Mouse (Mus musculus) heart, embryonic 11.5 days (tissue): Measurements from ENCODE around the gene Id1. TPM values are rescaled to one million over a fixed set of nuclear protein-coding genes. Genes with fewer than 3 reads are reported as not detected.
A peak's percentile ranks its signal among the peaks of the same experiment; 100 is the strongest.

Source experiments
- ATAC-seq: fragments of 200-750 bp; cut with Nextera tagmentation; replicated peaks from 2 replicates; pipeline ENCODE4 v1.8.0; 2017; ENCODE audit warnings: moderate library complexity; ENCODE audit not compliant: insufficient number of reproducible peaks, low FRiP score, low TSS enrichment
- H3K27ac ChIP-seq: fragments of 300-500 bp; sonication (generic); 2 replicates; pipeline ENCODE4 v1.5.1; 2014; ENCODE audit warnings: mild to moderate bottlenecking, low read depth, low read length
- H3K27me3 ChIP-seq: fragments of 300-500 bp; sonication (generic); 2 replicates; pipeline ENCODE4 v1.6.1; 2014; ENCODE audit warnings: mild to moderate bottlenecking, low read length, mixed read lengths; ENCODE audit not compliant: control insufficient read depth, insufficient read depth
- H3K36me3 ChIP-seq: fragments of 300-500 bp; sonication (generic); 2 replicates; pipeline ENCODE4 v1.6.1; 2014; ENCODE audit warnings: mild to moderate bottlenecking, low read length, moderate library complexity, mixed read lengths; ENCODE audit not compliant: control insufficient read depth, insufficient read depth
- H3K4me1 ChIP-seq: fragments of 300-500 bp; sonication (generic); 2 replicates; pipeline ENCODE4 v1.6.1; 2014; ENCODE audit warnings: low read length; ENCODE audit not compliant: control insufficient read depth, insufficient read depth
- H3K4me2 ChIP-seq: fragments of 300-500 bp; sonication (generic); 2 replicates; pipeline ENCODE4 v1.6.1; 2014; ENCODE audit warnings: mild to moderate bottlenecking, moderate library complexity
- H3K4me3 ChIP-seq: fragments of 300-500 bp; sonication (generic); 2 replicates; pipeline ENCODE4 v1.5.1; 2014; ENCODE audit warnings: low read depth, low read length
- H3K9ac ChIP-seq: fragments of 300-500 bp; sonication (generic); 2 replicates; pipeline ENCODE4 v1.6.1; 2014; ENCODE audit warnings: mild to moderate bottlenecking, low read depth, low read length, moderate library complexity
- H3K9me3 ChIP-seq: fragments of 300-500 bp; sonication (generic); replicated peaks from 2 replicates; pipeline ENCODE4 v1.6.1; 2016; ENCODE audit warnings: low read length; ENCODE audit not compliant: control insufficient read depth
- WGBS: fragments of 180-500 bp; shearing (Covaris S2); extraction: QIAGEN DNeasy Blood & Tissue Kit; methylation state at CpG from one replicate; pipeline ENCODE4 v1.1.7; 2014; ENCODE audit not compliant: insufficient replicate concordance; 5-methylcytosine and 5-hydroxymethylcytosine counted together
- polyA plus RNA-seq: library from polyadenylated mRNA; unstranded; fragments of >200 nt; fragmentation: Nextera tagmentation; extraction: Ambion mirVana; gene quantifications from 2 replicates; pipeline ENCODE4 v1.2.1, GENCODE M21; 2014

Gene Id1
- polyA plus RNA-seq, 1 experiment from 2014 or later: 95.3 TPM

DNA sequence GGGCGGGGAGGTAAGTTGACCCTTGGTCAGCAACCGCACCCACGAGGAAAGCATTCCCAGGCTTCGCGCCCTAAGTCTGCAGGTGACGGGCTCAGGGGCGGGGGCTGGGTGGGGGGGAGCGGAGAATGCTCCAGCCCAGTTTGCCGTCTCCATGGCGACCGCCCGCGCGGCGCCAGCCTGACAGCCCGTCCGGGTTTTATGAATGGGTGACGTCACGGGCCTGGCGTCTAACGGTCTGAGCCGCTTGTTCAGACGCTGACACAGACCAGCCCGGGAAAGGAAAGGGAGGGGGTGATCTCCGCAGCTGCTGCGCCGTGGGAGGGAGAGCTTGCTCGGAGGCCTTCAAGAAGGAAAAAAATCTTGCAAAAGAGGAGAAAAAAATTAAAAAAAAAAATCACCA, 1.1 kb upstream of the Id1 start:
- H3K4me3 ChIP-seq: peak overlapping the region; percentile 89
- peak; percentile 78 for ATAC-seq
- no peaks in the 10 kb centered on the region for H3K27me3 ChIP-seq
- H3K9me3 ChIP-seq: no peaks in the 10 kb centered on the region
- no peaks in the 10 kb centered on the region for H3K36me3 ChIP-seq
- peaks cover 36% of the 10 kb centered on the region for H3K4me1 ChIP-seq
- peak overlapping the region; percentile 96 for H3K27ac ChIP-seq
- peak overlapping the region; percentile 92 for H3K9ac ChIP-seq
- H3K4me2 ChIP-seq: peak overlapping the region; percentile 80
- 0% methylated on average over 28 of the region's 28 CpGs for WGBS

DNA sequence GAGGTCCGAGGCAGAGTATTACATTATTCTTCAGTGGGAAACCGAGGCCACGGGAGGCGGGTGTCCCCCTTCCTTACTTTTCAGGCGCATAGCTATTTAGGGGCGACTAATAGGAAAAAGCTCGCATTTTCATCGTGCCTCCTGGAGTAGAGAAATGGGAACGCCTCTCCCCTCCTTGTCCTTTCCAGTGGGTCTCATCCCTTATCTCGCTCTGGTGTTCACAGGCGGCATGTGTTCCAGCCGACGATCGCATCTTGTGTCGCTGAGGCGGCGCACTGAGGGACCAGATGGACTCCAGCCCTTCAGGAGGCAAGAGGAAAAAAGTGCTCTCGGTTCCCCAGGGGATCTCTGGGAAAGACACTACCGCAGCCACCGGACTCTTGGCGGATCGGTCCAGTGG, 697 bp downstream of the Id1 start:
- whole genome bisulfite sequencing: under 1% methylated on average over 22 of the region's 22 CpGs
- Histone ChIP-seq H3K4me2 (peak overlapping the region; percentile 80), H3K36me3 (no peaks in the 10 kb centered on the region), H3K27me3 (no peaks in the 10 kb centered on the region), H3K27ac (peak overlapping the region; percentile 96), H3K9me3 (no peaks in the 10 kb centered on the region), H3K4me3 (peak overlapping the region; percentile 89), H3K4me1 (peaks cover 42% of the 10 kb centered on the region), H3K9ac (peak overlapping the region; percentile 92)
- ATAC-seq: no peak

DNA sequence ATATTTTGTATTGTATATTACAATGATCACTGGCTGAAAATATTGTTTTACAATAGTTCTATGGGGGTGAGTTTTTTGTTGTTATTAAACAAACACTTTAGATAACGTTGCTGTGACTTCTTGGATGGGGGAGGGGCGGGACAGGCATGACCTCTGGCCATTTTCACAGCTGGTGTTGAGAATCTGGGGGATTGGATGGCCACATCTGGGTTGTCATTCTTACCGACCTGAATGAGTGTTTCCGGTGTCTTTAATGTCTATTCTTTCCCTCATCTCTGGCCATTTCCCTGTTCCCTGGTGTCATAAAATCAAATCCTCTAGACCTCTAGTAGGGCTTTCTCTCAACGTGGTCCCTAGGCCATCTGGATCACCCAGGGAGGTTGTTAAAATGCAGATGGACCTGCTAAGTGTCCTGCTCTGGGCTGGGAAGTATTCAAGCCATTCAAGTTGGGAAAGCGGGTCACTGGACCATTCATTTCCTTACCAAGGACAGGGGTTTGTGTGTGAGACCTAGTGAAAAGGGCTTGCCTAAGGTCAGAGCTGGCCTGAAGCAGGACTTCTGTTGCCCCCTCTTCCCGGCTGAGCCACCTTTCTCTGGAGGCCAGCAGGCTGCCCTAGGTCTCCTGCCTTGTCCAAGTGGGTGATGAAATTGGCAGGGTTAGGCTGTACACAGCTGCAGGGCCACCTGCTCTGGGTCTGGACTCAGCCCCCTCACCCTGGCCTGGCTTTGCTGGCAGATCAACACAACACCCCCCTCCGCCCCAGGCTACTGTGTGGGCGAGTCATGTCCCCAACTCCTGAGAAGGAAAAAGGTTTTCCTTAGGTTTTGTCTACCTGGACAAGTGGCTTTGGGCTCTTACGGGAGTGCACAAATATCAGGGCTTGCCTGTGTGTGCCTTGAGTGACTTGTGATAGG, 1.5 kb downstream of the Id1 start:
- Histone ChIP-seq H3K4me3 (peak overlapping the region; percentile 89), H3K4me1 (peaks cover 48% of the 10 kb centered on the region), H3K9ac (peak overlapping the region; percentile 92), H3K4me2 (peak overlapping the region; percentile 80), H3K36me3 (no peaks in the 10 kb centered on the region), H3K9me3 (no peaks in the 10 kb centered on the region), H3K27me3 (no peaks in the 10 kb centered on the region), H3K27ac (peak overlapping the region; percentile 96)
- WGBS: 12% methylated on average over 10 of the region's 10 CpGs
- ATAC-seq: no peak

DNA sequence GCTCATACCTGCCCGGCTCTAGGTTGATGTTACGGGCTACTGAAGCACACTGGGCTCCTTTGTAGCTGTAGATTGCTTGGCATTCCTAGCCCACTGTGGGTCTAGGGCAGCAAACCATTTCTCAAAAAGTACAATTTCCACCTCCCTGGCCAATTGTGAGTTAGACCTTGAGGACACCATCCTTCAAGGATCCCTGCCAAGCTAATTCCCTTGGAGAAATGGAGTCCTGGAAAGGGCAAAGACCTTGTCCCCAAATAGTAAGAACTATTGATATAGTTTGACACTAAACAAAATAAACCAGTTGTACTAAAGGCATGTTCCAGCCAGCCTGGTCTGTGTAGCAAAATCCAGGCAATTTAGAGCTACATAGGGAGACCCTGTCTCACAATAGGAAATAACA, 2.3 kb downstream of the Id1 start:
- 48% methylated on average over 2 of the region's 2 CpGs for WGBS
- ATAC-seq: no peak
- Histone ChIP-seq H3K4me1 (peaks cover 48% of the 10 kb centered on the region), H3K27ac (peak overlapping the region; percentile 96), H3K4me3 (peak overlapping the region; percentile 89), H3K27me3 (no peaks in the 10 kb centered on the region), H3K9ac (peak overlapping the region; percentile 92), H3K4me2 (peak overlapping the region; percentile 80), H3K9me3 (no peaks in the 10 kb centered on the region), H3K36me3 (no peaks in the 10 kb centered on the region)

DNA sequence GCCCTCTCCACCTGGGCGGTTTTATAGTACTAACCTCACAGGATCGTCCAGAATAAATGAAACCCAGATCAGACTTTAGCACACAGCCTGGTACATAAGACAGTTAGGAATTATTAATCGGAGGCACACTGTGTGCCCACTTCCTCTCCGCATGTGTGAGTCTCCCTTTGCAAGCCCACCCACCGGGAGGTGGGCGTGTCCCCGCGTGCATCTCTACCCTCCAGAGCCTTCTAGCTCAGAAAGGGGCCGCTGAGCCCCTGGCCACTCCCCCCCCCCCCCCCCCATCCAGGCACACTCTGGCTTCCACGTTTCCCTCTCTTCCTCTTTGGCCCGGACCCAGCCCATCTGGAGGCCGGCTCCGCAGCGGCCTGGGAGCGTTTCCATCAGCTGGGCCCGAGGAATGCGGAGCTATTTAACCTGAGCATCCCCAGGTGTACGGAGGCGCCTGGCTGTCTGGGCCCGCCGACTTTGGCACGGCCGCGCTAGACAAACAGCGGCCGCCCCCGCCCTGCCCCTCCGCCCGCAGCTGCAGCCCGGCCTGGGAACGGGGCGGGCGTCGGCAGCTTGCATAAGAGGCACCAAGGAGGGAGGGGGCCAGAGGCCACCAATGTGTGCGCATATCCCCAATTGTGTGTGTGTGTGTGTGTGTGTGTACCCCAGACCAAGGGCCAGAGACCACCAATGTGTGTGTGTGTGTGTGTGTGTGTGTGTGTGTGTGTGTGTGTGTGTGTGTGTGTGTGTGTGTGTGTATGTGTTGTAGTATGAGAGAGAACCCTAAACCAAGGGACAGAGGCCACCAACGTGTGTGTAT, 3.2 kb downstream of the Id1 start:
- H3K4me2 ChIP-seq: peak overlapping the region; percentile 80
- peak overlapping the region; percentile 96 for H3K27ac ChIP-seq
- peak overlapping the region; percentile 92 for H3K9ac ChIP-seq
- no peaks in the 10 kb centered on the region for H3K9me3 ChIP-seq
- ATAC-seq: peak; percentile 19; the same call in 1 of the 2 replicates
- H3K4me3 ChIP-seq: peak overlapping the region; percentile 89
- WGBS: under 1% methylated on average over 30 of the region's 36 CpGs
- H3K4me1 ChIP-seq: peaks cover 46% of the 10 kb centered on the region
- H3K27me3 ChIP-seq: no peaks in the 10 kb centered on the region
- no peaks in the 10 kb centered on the region for H3K36me3 ChIP-seq

DNA sequence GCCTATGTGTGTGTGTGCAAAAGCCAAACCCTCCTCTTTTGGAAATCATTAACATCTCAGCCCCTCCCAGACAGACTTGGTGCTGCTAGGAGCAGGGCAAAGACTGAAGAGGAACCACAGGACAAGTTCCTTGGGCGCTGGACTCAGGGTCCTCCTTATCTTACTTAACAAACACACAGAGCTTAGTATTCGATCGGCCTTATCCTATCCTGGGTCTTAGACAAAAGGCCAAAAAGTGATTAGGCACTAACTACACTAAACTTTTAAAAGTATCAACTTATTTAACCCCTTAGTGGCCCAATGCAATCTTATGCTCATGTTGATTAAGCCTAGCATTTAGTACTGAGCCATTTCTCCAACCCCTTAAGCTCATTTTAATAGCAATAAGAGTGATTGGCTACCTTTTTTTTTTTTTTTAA, 3.8 kb downstream of the Id1 start:
- Histone ChIP-seq H3K9ac (no peak overlapping the region), H3K4me3 (no peak overlapping the region; the same call in 1 of the 2 replicates), H3K27ac (peak overlapping the region; percentile 96), H3K36me3 (no peaks in the 10 kb centered on the region), H3K4me2 (peak overlapping the region; percentile 80), H3K27me3 (no peaks in the 10 kb centered on the region), H3K9me3 (no peaks in the 10 kb centered on the region), H3K4me1 (peaks cover 40% of the 10 kb centered on the region)
- 10% methylated on average over 3 of the region's 3 CpGs for WGBS
- ATAC-seq: no peak

DNA sequence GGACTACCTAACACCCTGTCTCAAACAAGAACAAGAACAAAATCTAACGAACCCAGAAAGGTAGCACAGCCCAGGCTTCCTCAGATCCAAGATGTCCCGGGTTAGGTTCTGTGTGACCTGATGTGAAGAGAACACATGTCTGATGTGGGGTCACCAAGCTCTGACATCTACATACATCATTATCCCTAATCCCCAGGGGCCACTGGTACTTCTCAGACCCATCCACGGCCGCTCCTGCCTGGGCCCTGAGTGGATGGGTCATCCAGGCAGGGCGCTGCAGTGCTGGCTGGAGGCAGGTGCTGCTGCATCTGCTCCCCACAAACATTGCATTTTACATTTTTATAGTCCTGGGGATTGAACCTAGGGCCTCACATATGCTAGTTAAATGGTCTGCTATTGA, 4.4 kb downstream of the Id1 start:
- peaks cover 36% of the 10 kb centered on the region for H3K4me1 ChIP-seq
- H3K9me3 ChIP-seq: no peaks in the 10 kb centered on the region
- H3K36me3 ChIP-seq: no peaks in the 10 kb centered on the region
- no peak for ATAC-seq
- H3K9ac ChIP-seq: no peak overlapping the region
- no peaks in the 10 kb centered on the region for H3K27me3 ChIP-seq
- peak overlapping the region; percentile 96; the same call in 1 of the 2 replicates for H3K27ac ChIP-seq
- no peak overlapping the region for H3K4me3 ChIP-seq
- H3K4me2 ChIP-seq: no peak overlapping the region
- WGBS: 70% methylated on average over 5 of the region's 5 CpGs

DNA sequence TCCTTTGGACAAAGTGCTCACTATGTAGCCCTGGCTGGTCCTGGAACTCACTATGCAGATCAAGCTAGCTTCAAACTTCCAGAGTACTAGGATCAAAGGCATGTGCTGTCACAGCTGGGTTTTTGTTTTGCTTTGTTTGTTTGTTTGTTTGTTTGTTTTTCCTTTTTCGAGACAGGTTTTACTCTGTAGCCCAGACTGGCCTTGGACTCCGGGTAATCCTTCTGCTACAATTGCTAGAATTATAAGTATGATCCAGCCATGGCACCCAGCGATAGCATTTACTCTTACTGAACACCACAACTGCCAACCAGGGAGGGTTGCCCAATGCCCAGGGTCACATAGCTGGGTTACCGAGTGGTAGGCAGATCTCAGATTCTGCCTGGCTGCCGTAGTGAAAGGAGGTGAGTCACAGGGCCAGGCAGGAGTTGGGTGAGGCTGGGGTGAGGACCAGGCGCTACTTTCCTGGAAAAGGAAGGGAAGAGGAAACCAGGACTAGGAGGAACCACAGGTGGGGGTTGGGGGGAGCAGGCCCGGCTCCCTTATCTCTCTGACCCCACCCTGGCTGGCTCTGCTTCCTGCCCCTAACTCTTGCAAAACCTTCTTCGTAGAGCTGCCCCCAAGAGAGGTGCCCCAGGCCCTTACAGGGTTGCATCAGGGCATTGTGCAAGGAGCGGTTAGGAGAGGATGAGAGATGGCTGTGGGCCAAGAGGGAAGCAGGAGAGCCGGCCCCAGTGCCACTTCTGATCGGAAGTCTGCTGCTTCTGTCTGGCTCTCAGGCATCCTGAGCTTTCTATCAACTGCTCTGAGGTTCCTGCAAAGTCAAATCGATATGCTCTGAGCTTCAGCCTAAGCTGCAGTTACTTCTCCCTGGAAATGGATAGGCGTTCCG, 5.3 kb downstream of the Id1 start:
- Histone ChIP-seq H3K9ac (peak overlapping the region; percentile 62), H3K27ac (peak overlapping the region; percentile 79), H3K4me1 (peaks cover 29% of the 10 kb centered on the region), H3K4me2 (peak overlapping the region; percentile 52), H3K4me3 (no peak overlapping the region), H3K36me3 (no peaks in the 10 kb centered on the region), H3K27me3 (no peaks in the 10 kb centered on the region), H3K9me3 (no peaks in the 10 kb centered on the region)
- 23% methylated on average over 14 of the region's 14 CpGs for WGBS
- ATAC-seq: peak; percentile 23; the same call in 1 of the 2 replicates
